Mouse (Mus musculus) heart, postnatal 4 days (tissue): ENCODE measurements around the gene Scn2b. TPM values are rescaled to one million over a fixed set of nuclear protein-coding genes. Genes with fewer than 3 reads are reported as not detected.

ENCODE experiments used
- DNase-seq: peaks from one replicate; pipeline ENCODE4 v3.0.0; 2021
- total RNA-seq, 2 experiments: library from RNA; stranded (reverse); gene quantifications; 2 replicates each; pipeline ENCODE4 v1.2.3; 2021

The Scn2b gene
- total RNA-seq, 2 experiments from 2014 or later: 0.56 to 0.64 TPM

DNA sequence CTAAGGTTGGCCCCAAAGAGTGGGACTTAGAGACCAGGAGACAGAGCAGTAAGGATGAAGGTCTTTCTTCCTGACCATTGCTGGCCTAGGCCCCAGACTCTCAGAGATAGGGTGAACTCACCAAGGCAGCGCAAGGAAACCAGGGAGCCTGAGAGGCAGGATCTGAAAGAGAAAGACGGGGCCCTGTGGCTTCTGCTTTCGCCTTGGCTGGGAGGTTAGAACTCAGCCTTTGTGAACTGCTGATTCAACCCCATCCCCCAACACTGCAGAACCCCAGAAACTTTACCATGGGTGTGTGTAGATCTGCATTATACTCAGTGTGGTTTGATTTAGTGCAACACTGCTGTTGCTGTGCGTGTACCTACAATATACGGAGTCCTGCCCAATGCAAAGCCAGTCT lies 61.7 kb downstream of the Scn2b start:
- DNase-seq: no peak

Other genes starting within 250 kb of the Scn2b start
- 10 to 100 TPM; 22.9 to 23.5 TPM for gene Kmt2a, start 236.5 kb upstream of the Scn2b start, total RNA-seq
- gene Atp5l, start 197.0 kb upstream of the Scn2b start, total RNA-seq: 1,000 to 10,000 TPM; 1,050 to 1,223 TPM
- 10 to 100 TPM; 33.9 to 41.6 TPM for gene Ube4a, start 152.2 kb upstream of the Scn2b start, total RNA-seq
- gene Cd3g, start 137.4 kb upstream of the Scn2b start, total RNA-seq: under 1 TPM; 0.43 to 0.48 TPM
- under 1 TPM in 1 of 2 experiments, not detected in 1; 0.36 TPM for gene Cd3d, start 136.0 kb upstream of the Scn2b start, total RNA-seq
- gene Cd3e, start 108.2 kb upstream of the Scn2b start, total RNA-seq: under 1 TPM; 0.81 to 0.88 TPM
- 1 to 10 TPM in 1 of 2 experiments, under 1 TPM in 1; 0.86 to 1.8 TPM for gene Mpzl2, start 78.0 kb upstream of the Scn2b start, total RNA-seq
- 1 to 10 TPM in 1 of 2 experiments, under 1 TPM in 1; 0.92 to 1.1 TPM for gene Mpzl3, start 62.6 kb upstream of the Scn2b start, total RNA-seq
- gene Jaml, start 38.6 kb upstream of the Scn2b start, total RNA-seq: under 1 TPM in 1 of 2 experiments, not detected in 1; 0.32 TPM
- gene Scn4b, start 20.6 kb downstream of the Scn2b start, total RNA-seq: under 1 TPM; 0.10 to 0.14 TPM
- gene BC049352, start 64.2 kb downstream of the Scn2b start, total RNA-seq: not detected
- not detected for gene Tmprss4, start 86.3 kb downstream of the Scn2b start, total RNA-seq
- 1 to 10 TPM; 1.0 to 1.2 TPM for gene Il10ra, start 151.4 kb downstream of the Scn2b start, total RNA-seq
- gene Tmprss13, start 201.3 kb downstream of the Scn2b start, total RNA-seq: under 1 TPM; 0.24 to 0.50 TPM